Mouse (Mus musculus) c-Kit-positive CD71-positive TER-119-negative erythroid progenitor cells, embryonic 14.5 days (primary cell): ENCODE data around the gene Slc5a3.
"Not testable (repeated sequence)": the region's sequence is repeated elsewhere in the genome, so short reads cannot be mapped to it uniquely, and the experiment has no call there.

Experiments used
- DNase-seq: peaks from one replicate; pipeline ENCODE4 v3.0.0-alpha.2; 2013; ENCODE audit warnings: low read depth

The Slc5a3 gene

DNA sequence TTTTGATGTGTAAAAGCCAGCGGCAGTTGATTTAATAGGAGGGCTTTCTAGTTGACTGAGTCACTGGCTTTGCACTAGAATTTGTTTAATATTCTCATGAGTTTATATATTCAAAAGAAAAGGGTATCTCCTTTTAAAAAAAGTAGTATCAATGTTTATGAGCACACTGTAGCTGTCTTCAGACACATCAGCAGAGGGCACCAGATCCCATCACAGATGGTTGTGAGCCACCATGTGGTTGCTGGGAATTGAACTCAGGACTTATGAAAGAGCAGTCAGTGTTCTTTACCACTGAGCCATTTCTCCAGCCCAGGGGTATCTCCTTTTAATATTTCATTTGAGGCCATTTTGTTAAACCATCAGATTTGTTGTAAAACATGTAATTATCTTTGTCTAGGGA lies 4.7 kb downstream of the Slc5a3 start:
- DNase-seq: no peak

DNA sequence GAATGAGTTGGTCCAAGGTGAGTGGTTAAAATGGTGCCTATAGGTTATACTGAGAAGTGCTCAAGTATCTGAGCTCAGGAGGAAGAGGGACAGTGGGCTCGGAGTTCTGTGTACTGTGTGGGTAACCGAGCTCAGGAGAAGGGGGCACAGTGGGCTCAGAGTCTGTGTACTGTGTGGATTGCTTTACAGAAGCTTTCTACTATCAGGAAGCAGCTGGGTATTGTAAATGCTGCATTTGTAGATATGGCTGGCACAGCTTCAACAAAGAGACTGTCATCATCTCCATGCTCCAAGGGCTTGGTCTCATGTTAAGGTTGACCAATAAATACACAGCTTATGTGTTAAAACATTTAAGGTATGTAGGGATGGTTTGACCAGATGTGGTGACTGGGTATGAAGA lies 6.7 kb downstream of the Slc5a3 start:
- no peak for DNase-seq

DNA sequence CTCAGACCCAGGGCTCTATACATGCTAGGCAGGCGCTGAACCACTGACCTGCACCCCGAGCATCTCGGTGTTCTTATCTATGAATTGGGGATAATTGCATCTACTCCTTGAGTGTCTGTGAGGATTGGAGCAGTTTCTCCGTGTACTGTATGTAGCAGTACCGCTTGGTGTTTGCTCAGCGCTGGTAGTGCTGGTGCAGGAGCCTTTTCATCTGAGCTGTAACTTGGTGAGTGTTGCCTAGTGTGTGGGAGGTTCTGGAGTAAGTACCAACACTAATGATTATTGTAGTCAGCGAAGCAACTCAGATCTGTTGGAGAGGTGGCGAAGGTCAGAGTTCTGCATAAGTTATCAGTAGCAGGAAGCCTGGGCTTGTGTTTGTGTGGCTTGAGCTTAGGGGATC lies 12.2 kb downstream of the Slc5a3 start:
- DNase-seq: no peak

DNA sequence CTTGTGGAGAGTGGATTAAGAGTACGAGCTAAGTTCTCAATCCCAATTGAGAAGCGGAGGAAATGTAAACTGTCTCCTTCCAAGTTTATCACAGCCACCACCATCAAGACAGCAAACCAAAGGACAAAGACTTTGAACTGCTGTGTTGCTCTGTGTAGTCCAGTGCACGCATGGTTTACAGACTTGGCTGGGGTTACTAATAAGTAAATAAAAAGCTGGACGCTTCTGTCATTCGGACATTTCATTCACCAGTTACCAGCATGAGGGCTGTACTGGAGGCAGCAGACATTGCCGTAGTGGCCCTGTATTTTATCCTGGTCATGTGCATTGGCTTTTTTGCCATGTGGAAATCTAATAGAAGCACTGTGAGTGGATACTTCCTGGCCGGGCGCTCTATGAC lies 18.7 kb downstream of the Slc5a3 start:
- DNase-seq: no peak

DNA sequence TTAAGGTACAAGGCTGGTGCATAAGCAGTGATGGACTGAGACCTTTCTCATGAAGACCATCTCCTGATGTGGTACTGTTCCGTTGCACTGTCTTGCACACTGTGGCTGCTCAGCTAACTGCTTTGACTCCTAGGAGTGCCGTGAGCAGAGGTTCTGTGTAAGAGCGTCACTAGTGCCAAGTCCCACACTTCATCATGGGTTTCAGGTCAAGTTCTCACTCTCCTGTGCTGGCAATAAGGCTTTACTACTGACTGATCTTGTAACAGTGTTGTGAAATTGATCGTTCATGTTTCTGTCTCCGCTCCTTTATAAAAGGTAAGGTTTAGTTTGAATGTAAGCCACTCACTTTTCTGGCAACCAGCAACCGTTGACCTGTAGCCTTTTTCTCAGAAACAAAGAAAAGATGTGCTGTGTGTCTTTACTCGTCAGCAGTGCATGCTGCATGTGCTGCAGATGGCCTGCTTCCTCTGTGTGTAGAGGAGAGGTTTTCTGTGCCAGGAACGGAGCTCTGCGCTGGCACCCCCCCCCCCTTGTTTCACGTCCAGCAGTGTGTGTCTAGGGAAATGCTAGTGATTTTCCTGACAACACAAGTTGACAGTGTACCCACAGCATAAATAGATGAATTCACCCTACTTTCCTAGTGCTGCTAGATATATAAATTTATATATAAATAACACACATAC lies 25.8 kb downstream of the Slc5a3 start:
- DNase-seq: no peak

DNA sequence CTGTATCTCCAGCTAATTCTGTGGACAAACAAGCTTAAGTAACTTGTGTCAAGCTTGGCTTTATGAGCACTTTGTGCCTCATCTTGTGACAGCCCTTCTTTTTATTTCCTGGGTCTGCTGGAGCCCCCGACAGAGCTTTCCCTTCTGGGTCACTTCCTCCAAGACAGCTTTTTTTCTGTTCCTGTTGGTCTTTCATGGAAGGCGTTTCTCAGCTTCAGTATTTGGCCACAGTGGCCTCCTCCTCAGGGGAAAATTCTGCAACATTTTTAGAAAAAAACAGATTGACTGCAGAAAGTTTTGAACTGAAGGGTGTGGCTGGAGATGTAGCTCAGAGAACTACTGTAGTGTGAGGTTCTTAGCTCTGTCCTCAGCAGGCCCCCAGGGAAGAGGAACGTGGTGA lies 31.1 kb downstream of the Slc5a3 start:
- no peak for DNase-seq

DNA sequence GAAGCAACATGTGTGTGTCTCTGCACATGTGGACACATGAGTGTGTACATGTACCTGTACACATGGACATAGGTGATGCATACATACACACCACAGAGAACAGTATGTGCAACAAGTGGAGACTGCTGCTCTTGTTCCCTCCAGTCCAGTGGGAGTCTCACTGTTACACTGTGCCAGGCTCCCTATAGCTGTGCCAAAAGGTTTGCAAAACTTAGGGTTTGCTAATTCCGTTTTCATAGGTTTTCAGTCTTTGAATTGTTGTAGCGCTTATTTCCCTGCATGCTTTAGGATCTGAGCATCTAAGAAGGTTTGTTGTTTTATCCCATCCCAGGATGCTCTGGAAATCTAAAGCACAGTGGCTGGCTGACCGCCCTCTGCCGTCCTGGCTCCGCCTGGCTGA lies 33.8 kb downstream of the Slc5a3 start:
- no peak for DNase-seq

DNA sequence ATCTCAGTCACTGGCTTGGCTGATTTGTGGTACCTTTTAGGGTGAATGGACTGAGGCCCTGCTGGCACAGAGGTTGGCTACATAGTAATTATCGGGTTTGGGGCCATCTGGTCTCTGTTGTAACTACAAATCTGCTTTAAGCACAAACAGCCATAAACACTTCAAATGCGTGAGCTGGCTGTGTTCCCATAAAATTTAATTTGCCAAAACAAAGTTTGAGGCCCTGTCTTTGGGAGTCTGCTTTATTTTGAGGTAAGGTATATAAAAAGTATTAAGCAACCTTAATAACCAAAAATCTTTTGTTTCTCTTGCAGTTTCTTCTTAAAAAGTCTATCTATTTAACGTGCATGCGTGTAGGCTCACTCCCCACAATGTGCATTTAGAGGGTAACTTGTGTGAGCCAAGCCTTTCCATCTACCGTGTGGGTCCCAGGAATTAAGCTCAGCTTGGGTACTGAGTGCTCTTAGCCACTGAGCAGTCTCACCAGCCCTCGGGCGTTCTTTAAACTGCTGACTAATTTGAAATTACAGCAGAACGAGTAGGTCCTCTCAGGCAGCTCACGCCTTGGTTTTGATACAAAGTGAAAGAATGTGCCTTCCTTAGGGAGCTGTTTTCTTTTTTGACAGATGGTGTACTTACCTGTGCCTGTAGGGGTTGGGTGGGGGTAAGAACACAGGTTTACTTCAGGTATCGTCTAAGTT lies 40.4 kb downstream of the Slc5a3 start:
- no peak for DNase-seq

DNA sequence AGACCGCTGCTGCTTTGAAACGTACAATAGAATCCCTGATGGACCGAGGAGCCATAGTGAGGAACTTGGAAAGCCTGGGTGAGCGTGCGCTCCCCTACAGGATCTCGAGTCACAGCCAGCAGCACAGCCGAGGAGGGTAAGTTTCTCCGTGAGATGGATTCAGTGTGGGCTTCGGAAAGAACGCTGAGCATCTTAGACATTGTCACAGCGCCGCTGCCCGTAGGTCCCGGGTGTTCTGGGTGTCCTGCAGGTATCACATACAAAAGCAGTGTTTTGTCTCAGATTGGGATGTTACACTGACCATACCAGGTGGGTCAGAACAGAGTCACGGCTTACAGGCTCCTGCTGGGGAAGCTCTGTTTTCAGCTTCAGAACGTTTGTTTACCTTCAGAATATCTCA lies 41.5 kb downstream of the Slc5a3 start:
- no peak for DNase-seq

DNA sequence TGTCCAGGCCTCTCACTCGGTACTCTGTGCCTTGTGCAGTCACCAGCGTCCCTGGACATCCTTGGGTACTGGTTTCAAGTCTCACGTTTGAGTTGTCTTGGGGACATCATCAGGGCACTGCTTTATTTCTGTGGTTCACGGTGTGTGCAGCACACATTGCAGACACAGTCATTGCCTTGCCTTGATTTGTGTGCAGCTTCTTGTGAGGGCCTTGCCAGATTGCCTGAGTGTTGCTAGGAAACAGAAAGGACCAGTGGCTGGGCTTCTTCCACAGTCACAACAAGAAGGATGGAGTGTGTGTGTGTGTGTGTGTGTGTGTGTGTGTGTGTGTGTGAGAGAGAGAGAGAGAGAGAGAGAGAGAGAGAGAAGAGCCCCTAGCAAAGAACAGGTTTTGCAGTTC lies 42.0 kb downstream of the Slc5a3 start:
- DNase-seq: no peak

DNA sequence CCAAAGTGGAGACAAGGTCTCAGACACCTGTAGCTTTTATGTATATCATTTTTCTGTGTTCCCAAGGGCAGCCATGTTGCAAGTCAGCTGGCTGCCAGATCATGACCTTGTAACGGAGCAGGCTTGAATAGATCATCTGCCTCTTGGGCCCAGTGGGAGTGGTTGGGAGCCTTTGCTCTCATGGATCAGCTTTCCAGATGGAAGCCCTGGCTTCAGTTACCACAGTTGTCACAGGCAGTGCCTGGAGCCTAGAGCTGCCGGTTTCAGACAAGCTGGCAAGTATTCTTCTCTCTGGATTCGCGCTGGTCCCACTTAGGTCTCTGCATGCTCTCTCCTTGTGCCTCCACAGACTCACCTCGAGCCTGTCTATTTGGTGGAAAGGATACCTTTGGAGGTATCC lies 44.0 kb downstream of the Slc5a3 start:
- DNase-seq: no peak

DNA sequence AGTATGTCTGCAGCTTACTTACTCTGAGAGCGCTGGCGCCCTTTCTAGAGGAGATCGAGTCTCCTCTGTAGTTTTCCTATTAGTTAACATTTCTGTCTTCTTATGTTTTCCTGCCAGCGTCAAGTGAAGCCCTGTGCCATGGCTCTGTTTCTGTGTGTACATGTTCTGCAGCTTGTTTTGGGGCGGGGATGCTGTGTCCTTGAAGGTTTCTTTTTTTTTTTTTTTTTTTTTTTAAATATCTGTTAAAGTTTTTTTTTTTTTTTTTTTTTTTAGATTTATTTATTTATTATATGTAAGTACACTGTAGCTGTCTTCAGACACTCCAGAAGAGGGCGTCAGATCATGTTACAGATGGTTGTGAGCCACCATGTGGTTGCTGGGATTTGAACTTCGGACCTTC lies 44.8 kb downstream of the Slc5a3 start:
- not testable (repeated sequence) for DNase-seq

DNA sequence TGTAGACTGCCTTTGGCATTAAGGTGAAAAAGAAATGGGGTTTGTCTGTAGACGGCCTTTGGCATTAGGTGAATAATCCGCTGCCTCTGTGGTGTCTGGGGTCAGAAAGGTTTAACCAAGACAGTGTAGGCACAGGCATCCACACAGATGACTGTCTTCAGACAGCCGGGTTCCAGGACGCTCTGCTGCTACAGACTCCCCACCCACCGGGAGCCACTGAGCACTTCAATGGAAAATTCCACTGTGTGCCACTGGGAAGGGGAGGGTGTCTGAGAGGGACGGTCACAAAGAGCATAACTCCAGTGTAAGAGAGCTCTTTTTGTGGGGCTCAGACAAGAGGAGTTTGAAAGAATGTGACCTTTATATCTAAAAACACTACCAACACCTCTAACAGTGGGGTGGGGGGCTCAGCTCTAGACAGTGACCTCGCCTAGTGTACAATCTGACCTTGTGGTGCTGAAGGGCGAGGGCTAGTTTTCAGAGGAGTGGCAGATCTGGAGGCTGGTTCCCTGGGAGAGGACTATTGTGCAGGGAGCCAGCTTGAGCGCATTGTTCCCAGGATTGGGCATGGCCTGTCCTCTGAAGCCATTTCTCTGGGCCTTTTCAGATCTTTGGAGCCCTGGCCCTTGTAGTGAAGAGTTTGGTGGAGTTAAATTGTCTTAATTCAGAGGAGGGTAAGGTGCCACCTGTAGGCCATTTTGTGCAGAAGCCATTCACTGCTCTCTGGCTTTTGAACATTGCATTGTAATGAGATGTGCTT lies 45.6 kb downstream of the Slc5a3 start:
- DNase-seq: no peak

DNA sequence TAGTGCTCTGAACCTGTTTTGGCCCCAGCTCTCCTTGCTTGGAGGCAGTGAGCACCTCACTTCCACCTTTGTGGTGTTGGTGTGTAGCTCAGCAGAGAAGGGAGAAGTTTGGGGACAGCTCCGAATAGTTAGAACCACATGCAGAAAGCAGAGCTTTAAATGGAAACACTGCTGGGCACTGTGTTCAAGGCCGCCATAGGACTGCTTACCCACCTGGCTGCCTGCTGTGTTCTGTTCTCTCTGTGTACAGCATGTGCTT lies 46.1 kb downstream of the Slc5a3 start:
- no peak for DNase-seq

DNA sequence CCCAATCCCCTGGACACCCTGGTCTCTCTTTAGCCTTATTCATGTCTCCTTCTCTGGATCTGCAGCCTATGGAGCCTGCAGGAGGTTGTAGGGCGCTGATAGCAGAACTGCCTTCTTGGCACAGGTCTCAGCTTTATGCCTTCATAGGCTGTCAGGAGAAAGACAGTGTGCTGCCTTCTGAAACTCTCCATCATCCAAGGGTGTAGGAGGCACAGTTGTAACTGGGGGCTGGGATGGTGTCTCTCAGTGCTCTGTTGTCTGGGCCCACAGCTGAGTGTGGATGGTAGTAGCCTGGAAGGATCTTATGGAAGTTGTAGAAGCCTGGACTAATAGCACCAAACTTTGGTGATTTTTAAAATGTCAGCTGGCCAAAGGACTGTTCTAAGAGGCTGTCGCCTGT lies 46.8 kb downstream of the Slc5a3 start:
- no peak for DNase-seq

DNA sequence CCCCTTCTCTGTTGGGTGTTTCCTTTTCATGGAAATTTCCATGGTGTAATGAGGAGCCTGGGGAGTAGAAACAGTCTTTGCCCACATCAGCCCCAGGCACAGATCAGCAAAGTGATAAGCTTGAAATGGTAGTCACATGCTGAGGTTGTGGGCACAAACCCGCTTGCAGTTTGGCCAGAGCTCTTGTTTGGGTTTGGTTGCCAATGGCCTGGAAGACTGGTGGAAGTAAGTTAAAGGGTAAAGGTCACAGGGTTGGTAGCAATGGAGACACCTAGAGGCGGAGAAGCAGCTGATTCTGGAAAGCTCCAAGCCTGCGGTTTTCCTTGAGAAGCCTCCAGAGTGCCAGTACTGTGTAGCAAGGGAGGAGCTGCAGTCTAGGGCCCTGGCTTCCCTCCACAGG lies 47.5 kb downstream of the Slc5a3 start:
- no peak for DNase-seq

DNA sequence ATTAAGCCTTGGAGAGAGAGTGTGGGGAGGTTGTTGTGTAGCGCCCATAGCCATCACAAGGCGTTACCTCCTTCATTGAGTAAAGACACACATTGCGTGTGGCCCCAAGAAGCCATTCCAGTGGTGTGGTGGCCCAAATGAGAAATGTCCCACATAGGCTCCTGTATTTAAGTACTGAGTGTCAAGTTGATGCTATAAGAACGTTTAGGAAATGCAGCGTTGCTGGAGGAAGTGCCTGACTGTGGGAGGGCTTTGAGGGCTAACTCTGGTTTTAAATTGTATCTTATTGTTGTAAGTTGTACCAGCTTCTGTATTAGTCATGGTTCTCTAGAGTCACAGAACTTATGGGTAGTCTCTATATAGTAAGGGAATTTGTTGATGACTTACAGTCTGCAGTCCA lies 49.2 kb downstream of the Slc5a3 start:
- DNase-seq: no peak

DNA sequence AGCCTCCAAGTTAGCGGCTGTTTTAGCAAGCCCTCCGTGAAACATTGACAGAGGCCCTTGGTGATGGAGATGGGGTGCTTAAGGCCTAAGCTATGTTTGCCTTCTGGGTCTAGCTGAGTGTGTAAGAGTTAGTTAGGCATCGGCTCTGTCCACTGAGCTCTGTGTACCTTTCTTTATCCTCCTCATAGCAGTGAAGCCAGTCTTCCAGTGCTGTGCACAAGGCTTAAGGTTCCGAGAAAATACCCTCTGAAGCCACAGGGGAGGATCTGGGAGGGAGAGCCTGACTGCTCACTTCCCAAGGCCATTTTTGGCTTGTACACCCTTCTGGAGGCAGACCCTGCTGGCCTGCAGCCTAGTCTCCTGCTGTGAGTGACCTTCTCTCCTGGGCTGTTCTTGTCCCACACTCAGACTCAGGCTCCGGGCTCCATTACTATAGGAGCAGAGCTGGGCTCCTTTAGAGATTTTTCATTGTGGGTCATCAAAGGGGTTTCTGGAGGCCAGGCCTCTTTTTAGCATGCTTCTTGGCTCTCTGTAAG lies 56.7 kb downstream of the Slc5a3 start:
- DNase-seq: no peak

DNA sequence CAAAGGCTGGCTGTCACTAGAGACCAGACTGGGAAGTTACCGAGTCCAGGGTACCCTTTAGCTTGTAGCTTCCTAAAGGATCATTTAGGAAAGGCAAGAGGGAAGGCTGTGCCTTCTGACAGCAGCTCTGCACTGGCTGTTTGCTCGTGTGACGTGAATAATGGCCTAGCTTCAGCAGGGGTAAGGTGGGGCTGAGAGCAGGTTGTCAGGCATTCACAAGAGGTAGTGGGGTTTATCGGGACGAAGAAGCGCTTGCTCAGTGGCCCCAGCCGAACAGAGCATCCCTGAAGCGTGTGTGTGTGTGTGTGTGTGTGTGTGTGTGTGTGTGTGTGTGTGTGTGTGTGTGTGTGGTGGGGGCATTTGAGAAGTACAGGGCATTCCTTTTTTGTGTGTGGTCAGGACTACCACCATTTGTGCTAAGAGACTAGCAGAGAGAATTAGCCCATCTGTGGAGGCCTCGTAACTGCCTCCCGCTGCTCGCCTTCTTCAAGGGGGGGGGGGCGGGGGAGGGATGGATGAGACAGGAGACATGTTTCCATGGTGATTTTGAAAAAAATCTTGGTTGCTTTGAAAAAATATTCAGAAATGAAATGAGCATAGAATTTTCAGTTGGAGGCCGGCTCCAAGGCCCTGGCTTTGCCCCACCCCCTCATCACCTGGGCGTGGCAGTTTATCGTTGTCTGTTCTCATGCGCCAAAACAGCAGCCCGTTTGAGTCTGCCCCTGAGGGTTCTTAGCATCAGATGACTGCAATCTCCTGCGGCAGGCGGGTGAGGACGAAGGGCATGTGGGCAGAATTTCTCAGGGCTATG lies 57.7 kb downstream of the Slc5a3 start:
- DNase-seq: peak; percentile 44

DNA sequence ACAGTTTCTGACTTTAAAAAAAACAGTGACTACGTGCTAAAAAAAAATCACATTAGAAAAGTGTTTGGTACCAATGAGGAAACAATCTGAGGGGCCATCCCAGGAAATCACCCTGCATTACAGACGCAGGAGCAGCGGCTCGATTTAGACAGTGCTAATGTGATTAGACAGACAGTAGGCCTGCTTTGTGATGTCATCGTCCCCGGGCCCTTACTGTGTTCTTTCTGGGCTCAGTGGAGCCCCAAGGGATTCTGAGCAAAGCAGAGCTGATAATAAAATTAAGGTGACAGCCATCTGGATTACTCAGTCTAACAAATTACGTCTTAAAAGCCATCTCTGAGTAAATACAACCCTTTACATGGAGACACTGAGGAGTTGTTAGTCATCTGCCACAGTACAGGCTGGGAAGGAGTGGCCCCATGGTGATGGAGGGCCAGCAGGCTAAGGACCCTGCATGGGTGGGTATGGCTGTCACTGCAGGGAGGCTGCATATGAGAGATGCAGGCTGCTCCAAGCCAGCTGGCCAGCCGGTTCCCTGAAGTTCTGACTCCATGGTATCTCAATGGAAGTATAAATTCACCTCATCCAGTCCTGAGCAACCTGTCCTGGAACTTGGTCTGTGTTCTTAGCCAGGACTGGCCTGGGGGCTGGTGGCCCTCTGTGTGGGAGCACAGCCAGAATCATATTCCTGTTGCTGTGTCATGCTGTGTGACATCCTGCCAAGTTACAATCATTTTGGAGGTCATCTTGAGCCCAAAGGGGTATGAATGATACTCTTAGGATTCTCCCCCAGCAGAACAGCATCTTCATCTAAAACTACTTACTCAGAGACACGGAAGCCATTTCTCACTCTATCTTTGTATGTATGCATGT lies 59.5 kb downstream of the Slc5a3 start:
- DNase-seq: no peak

DNA sequence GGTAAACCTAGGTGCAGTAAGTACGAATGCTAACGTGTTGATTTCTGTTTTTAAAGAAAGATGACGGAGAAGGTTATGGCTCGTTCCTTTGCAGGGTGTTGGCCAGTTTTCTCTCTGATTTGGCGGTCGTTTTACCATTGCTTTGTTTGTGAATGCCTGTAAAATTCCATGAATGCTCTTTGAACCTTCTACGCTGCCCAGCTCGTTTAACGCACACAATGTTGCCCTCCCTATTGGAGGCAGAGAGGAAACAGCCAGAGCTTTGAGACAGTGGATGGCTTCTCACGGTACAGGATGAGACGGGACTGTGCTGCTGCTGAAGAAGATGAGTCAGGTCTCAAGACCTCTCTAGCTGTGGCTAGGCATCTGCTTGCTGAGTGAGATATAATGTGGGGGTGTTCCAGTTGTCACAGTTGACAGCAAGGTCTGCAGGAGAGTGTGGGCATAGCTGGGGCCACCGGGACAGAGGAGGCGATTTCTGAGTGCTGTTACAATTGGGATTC lies 60.9 kb downstream of the Slc5a3 start:
- no peak for DNase-seq
